Mouse (Mus musculus): ENCODE measurements around the gene Ccnd2. TPM values are rescaled to one million over a fixed set of nuclear protein-coding genes. Genes with fewer than 3 reads are reported as not detected.

Ccnd2 gene
- polyA plus RNA-seq (2015; fragmentation: Nextera tagmentation; extraction: Ambion mirVana): 109 and 129 TPM in 2 replicates

DNA sequence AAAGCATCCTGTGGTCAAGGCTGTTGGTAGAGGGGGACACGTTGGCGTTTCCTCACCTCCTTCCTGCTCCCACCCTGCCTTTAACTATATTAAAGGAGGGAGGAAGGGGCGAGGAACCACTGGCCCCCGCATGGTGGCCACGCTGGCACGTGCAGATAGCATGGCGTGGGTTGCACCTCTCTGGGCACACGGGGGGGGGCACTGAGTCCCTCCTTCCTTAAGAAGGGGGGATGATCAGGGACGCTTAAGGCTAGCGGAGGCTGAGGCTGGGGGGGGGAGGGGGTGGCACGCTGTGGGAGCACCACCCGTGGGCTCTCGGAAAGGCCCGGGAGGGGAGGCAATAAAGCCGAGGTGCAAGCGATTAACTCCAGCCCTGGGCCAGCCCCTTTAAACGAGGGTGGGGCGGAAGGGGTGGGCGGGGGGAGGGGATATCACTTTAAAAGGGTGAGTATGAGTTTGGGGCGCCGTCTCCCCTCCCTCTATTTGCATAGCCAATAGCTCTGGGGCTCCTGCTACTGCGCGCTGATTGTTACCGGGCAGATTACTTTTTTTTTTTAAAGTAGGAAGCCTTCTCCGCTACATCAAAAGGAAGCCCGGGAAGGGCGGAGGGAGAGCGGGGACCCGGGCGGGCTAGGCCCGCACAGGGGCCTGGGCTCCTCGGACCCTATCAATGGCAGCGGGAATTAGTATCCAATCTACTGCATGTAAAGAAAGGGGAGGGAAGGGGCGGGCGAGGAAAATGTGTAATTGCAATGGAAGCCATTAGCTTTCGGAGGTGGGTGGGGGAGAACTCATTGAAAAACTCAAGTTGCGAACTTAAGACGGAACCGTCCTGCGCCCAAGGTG is at the start of gene Ccnd2:
TSS of gene Ccnd2 (minus strand) at position 88 of the 846 bp plus-strand sequence.
- Histone ChIP-seq H3K4me3 (replicated peaks) (peak within 1 kb of the TSS; percentile 67), H3K27me3 (peaks cover 92% of the 10 kb centered on the region), H3K4me1 (replicated peaks) (peaks cover 72% of the 10 kb centered on the region), H3K4me2 (peak within 1 kb of the TSS; percentile 86), H3K27ac (peak within 1 kb of the TSS; percentile 85), H3K36me3 (no peaks in the 10 kb centered on the region), H3K9me3 (replicated peaks) (no peaks in the 10 kb centered on the region), H3K9ac (peak within 1 kb of the TSS; percentile 67)
- DNase-seq (peak; percentile 50), ATAC-seq (ENCODE audit: low read depth) (peak; percentile 76)
- WGBS (ENCODE audit: insufficient replicate concordance): under 1% methylated on average over 40 of the region's 40 CpGs

DNA sequence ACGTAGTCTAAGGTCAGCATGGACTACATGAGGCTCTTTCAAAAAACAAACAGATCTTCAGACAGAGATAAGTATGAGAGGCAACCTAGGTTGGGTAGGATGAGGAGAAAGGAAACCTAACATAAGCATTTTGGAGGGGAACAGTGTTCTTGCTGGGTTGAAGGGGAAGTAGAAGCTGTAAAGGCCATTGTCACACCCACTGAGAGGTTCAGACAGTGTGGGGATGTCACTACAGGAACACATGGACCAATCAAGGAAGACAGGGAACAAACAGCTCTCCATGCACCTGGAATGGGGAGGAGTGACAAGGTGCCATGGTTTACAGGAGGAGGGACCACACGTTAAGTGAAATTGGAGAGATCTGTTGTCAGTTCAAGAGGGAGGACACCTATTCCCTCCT is 45.0 kb upstream of the Ccnd2 start:
- no peaks in the 10 kb centered on the region for H3K36me3 ChIP-seq
- H3K4me3 ChIP-seq (replicated peaks): no peak overlapping the region
- H3K27ac ChIP-seq: no peak overlapping the region
- no peaks in the 10 kb centered on the region for H3K27me3 ChIP-seq
- no peak overlapping the region for H3K4me2 ChIP-seq
- no peaks in the 10 kb centered on the region for H3K9me3 ChIP-seq (replicated peaks)
- DNase-seq: no peak
- WGBS (ENCODE audit: insufficient replicate concordance): 42% methylated on average over 2 of the region's 2 CpGs
- H3K4me1 ChIP-seq (replicated peaks): no peaks in the 10 kb centered on the region
- no peak overlapping the region for H3K9ac ChIP-seq
- no peak for ATAC-seq (ENCODE audit: low read depth)

DNA sequence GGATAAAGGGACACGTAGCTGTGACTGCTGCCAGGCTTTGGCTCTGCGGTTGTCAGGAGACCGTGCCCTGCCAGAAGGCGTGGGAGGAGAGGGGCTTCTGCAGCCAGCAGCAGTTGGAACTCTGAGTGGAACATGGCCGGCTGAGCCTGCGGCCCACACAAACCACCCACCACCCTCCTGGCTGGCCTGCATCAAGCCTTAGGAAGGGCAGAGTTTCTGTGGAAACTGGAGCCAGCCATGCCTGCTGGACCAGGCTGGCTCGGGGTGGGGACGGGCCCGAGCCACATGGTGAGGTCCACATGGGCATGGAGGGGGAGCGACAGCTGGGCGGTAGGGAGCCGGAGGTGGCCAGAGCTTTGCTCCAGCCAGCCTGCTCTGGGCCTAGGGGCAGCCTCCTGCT is 29.3 kb upstream of the Ccnd2 start:
- no peak overlapping the region for H3K27ac ChIP-seq
- 0 out of 2 replicates have a peak, but pooled peaks cover 4% of the 10 kb centered on the region for H3K27me3 ChIP-seq
- ATAC-seq (ENCODE audit: low read depth) (no peak), DNase-seq (no peak)
- H3K4me1 ChIP-seq (replicated peaks): no peaks in the 10 kb centered on the region
- no peak overlapping the region for H3K4me2 ChIP-seq
- H3K36me3 ChIP-seq: no peaks in the 10 kb centered on the region
- no peak overlapping the region for H3K4me3 ChIP-seq (replicated peaks)
- 72% methylated on average over 12 of the region's 12 CpGs for WGBS (ENCODE audit: insufficient replicate concordance)
- no peak overlapping the region for H3K9ac ChIP-seq
- no peaks in the 10 kb centered on the region for H3K9me3 ChIP-seq (replicated peaks)

DNA sequence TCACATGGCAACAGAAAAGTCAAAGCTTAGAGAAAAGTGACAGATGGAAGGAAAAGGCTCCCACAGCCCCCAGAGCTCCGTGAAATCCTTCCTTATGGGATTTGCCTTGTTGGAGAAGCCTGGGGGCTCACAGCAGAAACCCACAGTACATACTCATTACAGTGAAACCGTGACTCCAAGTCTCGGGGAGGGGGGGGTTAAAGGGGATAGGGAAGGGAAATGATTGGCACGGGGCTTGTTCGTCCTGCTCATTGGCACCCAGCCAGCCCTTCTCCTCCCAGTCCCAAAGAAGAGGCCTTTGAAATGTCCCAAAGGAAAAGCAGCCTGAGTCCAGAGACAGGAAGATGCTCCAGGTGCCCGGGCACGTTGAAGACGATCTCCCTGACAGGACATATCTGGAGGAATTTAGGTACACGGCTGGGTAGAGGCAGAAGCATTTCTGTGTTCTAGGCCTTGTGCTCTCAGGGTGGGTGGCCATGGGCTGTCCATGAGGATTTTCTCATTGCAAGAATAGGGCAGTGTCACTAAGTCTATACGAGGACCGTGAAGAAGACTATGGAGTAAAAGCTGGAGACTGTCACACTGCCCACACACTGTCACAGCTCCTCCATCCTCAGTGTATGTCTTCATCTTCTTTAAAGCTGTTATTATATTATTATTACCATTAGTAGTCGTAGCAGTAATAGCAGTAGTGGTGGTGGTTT is 27.2 kb upstream of the Ccnd2 start:
- H3K36me3 ChIP-seq: no peaks in the 10 kb centered on the region
- no peak overlapping the region for H3K4me2 ChIP-seq
- no peak overlapping the region for H3K27ac ChIP-seq
- DNase-seq (no peak), ATAC-seq (ENCODE audit: low read depth) (no peak)
- H3K27me3 ChIP-seq: 0 out of 2 replicates have a peak, but pooled peaks cover 4% of the 10 kb centered on the region
- no peaks in the 10 kb centered on the region for H3K4me1 ChIP-seq (replicated peaks)
- no peak overlapping the region for H3K4me3 ChIP-seq (replicated peaks)
- no peak overlapping the region for H3K9ac ChIP-seq
- H3K9me3 ChIP-seq (replicated peaks): no peaks in the 10 kb centered on the region
- 69% methylated on average over 12 of the region's 12 CpGs for WGBS (ENCODE audit: insufficient replicate concordance)

DNA sequence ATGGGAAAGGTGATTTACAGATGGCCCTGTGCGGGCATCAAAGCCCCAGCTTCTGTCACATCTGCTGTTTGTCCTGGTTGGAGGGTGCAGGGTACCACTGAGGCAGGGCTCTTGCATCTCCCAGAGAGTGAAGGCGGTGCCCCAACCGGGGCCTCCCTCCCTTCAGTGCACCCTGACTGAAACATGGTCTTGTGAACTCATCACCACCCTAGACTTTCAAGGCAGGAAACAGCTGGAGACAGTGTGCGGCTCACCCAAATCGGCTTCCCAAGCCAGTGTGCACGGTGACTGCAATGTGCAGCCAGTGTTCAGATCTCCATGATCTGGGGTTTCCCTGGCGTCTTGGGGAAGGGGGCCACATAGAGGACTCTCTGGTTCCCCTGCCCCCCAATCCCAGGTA is 26.0 kb upstream of the Ccnd2 start:
- no peak for ATAC-seq (ENCODE audit: low read depth)
- H3K4me2 ChIP-seq: no peak overlapping the region
- 29% methylated on average over 7 of the region's 7 CpGs for WGBS (ENCODE audit: insufficient replicate concordance)
- no peak overlapping the region for H3K4me3 ChIP-seq (replicated peaks)
- DNase-seq: no peak
- no peaks in the 10 kb centered on the region for H3K36me3 ChIP-seq
- H3K27ac ChIP-seq: no peak overlapping the region; the same call in 1 of the 2 replicates
- no peak overlapping the region for H3K9ac ChIP-seq
- H3K9me3 ChIP-seq (replicated peaks): no peaks in the 10 kb centered on the region
- peaks cover 4% of the 10 kb centered on the region; the same call in 1 of the 2 replicates for H3K27me3 ChIP-seq
- H3K4me1 ChIP-seq (replicated peaks): no peaks in the 10 kb centered on the region

DNA sequence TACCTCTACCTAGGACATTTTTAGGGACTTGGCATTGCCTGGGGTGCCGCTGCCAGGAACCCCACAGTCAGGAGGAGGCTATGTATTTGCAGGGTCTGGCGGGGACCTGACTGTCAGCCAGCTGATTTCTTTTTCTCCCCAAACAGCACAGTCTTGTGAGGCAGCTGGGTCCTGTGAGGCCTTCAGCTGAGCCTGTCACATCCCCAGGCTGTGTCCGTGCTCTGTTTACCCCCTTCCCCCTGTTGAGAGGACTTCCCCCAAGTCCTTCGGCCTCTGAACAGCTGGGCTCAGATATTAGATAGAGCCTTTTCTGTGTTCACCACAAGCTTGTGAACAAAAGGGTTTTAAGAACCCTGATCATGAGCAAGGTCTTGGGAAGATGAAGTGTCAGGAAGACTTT is 25.4 kb upstream of the Ccnd2 start:
- Histone ChIP-seq H3K9me3 (replicated peaks) (no peaks in the 10 kb centered on the region), H3K9ac (no peak overlapping the region), H3K27ac (no peak overlapping the region), H3K4me3 (replicated peaks) (no peak overlapping the region), H3K36me3 (no peaks in the 10 kb centered on the region), H3K4me1 (replicated peaks) (no peaks in the 10 kb centered on the region), H3K27me3 (peaks cover 4% of the 10 kb centered on the region; the same call in 1 of the 2 replicates), H3K4me2 (no peak overlapping the region)
- DNase-seq: no peak
- ATAC-seq (ENCODE audit: low read depth): no peak
- 38% methylated on average over 4 of the region's 4 CpGs for WGBS (ENCODE audit: insufficient replicate concordance)

DNA sequence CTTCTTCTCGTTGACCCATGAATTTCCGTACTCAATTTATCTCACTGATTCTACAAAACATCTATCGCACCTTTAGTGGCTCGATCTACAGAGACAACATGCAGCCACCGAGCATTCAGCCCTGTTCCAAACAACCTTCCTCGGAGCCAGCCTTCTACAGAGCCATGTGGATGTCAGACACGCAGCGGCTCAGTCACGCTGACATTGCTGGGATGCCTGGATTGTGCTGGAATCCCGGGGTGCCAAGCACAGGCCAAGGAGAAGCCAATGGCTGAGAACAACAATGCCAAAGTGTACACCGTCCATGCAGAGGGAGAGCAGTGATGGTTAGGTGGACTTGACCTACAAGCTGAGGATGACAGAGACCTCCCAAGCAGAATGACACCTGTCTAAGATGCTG is 20.5 kb upstream of the Ccnd2 start:
- no peak for DNase-seq
- no peak for ATAC-seq (ENCODE audit: low read depth)
- no peaks in the 10 kb centered on the region for H3K4me1 ChIP-seq (replicated peaks)
- WGBS (ENCODE audit: insufficient replicate concordance): 77% methylated on average over 11 of the region's 11 CpGs
- H3K9ac ChIP-seq: no peak overlapping the region
- H3K4me3 ChIP-seq (replicated peaks): no peak overlapping the region
- no peak overlapping the region for H3K4me2 ChIP-seq
- no peak overlapping the region for H3K27ac ChIP-seq
- H3K27me3 ChIP-seq: no peaks in the 10 kb centered on the region; the same call in 1 of the 2 replicates
- no peaks in the 10 kb centered on the region for H3K36me3 ChIP-seq
- H3K9me3 ChIP-seq (replicated peaks): no peaks in the 10 kb centered on the region

DNA sequence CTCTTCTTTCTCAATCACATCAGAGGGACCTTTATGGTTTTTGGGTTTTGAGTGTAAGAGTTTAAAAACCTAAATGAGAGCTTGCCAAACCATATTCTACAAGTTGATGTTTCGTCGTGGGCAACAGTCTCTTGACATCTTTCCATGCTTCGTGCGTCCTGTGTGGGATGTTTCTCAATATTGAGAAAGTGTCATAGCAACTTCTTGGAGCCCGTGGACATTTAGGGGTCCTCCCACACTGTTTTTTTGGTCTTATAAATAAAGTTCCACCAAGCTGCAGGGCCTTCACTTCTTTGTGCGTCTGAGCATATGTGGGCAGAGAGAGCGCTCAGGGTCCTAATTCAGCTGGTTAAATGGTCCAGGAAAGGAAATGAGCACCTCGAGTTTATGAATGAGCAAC is 18.7 kb upstream of the Ccnd2 start:
- DNase-seq (no peak), ATAC-seq (ENCODE audit: low read depth) (no peak)
- WGBS (ENCODE audit: insufficient replicate concordance): 67% methylated on average over 8 of the region's 8 CpGs
- no peaks in the 10 kb centered on the region for H3K36me3 ChIP-seq
- H3K27me3 ChIP-seq: no peaks in the 10 kb centered on the region; the same call in 1 of the 2 replicates
- no peaks in the 10 kb centered on the region for H3K4me1 ChIP-seq (replicated peaks)
- H3K4me3 ChIP-seq (replicated peaks): no peak overlapping the region
- no peak overlapping the region for H3K4me2 ChIP-seq
- no peak overlapping the region for H3K9ac ChIP-seq
- H3K9me3 ChIP-seq (replicated peaks): no peaks in the 10 kb centered on the region
- no peak overlapping the region for H3K27ac ChIP-seq

DNA sequence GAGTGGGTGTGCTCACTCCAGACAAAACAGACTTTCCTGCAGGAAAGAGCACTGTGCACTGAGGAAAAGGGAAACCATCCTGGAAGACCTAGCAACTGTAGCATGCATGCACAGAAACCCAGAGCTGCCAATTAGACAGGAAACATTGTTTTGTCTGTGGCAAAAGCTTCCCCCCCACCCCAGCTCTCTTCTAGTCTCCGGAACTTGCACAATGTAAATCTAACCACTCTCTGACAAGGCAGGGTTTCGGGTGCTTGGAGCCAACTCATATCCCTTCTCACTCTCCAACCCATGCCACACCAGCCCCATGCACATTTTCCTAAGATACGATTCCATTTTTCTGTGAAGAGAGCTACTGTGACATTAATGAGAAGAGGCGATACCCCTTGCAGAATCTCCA is 13.7 kb upstream of the Ccnd2 start:
- H3K4me2 ChIP-seq: no peak overlapping the region
- no peaks in the 10 kb centered on the region for H3K4me1 ChIP-seq (replicated peaks)
- no peaks in the 10 kb centered on the region for H3K9me3 ChIP-seq (replicated peaks)
- H3K36me3 ChIP-seq: no peaks in the 10 kb centered on the region
- no peak for DNase-seq
- peaks cover 14% of the 10 kb centered on the region for H3K27me3 ChIP-seq
- no peak overlapping the region for H3K27ac ChIP-seq
- ATAC-seq (ENCODE audit: low read depth): no peak
- H3K9ac ChIP-seq: no peak overlapping the region
- H3K4me3 ChIP-seq (replicated peaks): no peak overlapping the region
- 22% methylated on average over 4 of the region's 4 CpGs for WGBS (ENCODE audit: insufficient replicate concordance)

DNA sequence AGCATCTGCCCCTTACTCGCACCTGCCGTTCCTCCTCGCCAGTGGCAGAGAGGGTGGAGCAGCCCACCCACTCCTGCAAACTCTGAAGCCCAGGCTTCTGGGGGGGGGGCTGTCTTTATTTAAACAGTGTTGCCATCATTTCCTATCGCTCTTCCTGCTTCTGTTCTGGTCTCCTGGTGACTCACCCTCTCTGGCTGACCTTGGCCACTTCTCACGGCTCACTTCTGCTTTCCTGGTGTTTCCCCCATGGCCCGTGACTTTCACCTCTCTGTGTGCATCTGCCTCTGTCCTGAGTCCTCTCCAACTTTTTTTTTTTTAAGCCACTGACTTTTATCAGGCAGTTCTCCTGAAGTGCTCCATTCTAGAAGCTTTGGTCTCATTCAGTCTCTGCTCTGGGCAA is 10.8 kb upstream of the Ccnd2 start:
- H3K4me3 ChIP-seq (replicated peaks): no peak overlapping the region
- no peak overlapping the region for H3K4me2 ChIP-seq
- H3K9me3 ChIP-seq (replicated peaks): no peaks in the 10 kb centered on the region
- no peak overlapping the region for H3K9ac ChIP-seq
- no peak for DNase-seq
- H3K36me3 ChIP-seq: no peaks in the 10 kb centered on the region
- H3K27me3 ChIP-seq: peaks cover 38% of the 10 kb centered on the region
- H3K27ac ChIP-seq: no peak overlapping the region
- no peak for ATAC-seq (ENCODE audit: low read depth)
- no peaks in the 10 kb centered on the region for H3K4me1 ChIP-seq (replicated peaks)
- 6% methylated on average over 6 of the region's 6 CpGs for WGBS (ENCODE audit: insufficient replicate concordance)

DNA sequence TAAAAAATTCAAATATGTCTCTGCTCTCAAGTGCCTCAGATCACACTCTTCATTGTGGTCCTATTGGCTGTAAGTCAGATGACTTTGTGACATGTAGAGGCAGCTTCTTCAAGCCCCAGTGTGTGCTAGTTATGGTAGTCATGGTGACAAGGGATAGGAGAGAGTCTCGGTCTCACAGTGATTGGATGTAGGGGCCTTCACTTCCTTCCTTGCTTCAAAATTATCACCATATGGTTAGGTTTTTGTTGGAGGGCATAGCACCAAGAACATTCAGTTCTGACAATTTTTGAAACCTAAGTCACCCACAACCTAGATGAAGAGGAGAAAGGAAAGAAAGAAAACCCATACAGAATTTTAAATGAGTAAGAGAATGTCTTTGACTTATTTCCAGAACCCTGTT is 5.3 kb upstream of the Ccnd2 start:
- no peak for DNase-seq
- Histone ChIP-seq H3K4me1 (replicated peaks) (peaks cover 34% of the 10 kb centered on the region), H3K9me3 (replicated peaks) (no peaks in the 10 kb centered on the region), H3K4me2 (no peak overlapping the region), H3K9ac (no peak overlapping the region), H3K27ac (no peak overlapping the region), H3K27me3 (peaks cover 85% of the 10 kb centered on the region), H3K36me3 (no peaks in the 10 kb centered on the region), H3K4me3 (replicated peaks) (no peak overlapping the region)
- ATAC-seq (ENCODE audit: low read depth): no peak
- WGBS (ENCODE audit: insufficient replicate concordance): 25% methylated on average over 1 of the region's 1 CpGs

All from liver, embryonic 13.5 days (tissue).